Mouse (Mus musculus) neural tube, embryonic 15.5 days (tissue): ENCODE measurements around the gene Olfr1375. TPM values are rescaled to one million over a fixed set of nuclear protein-coding genes. Genes with fewer than 3 reads are reported as not detected.

ENCODE experiments used
- ATAC-seq: fragments of 200-750 bp; cut with Nextera tagmentation; 2 replicates; pipeline ENCODE4 v1.8.0; 2017; ENCODE audit warnings: mild to moderate bottlenecking, moderate TSS enrichment, moderate library complexity; ENCODE audit not compliant: low FRiP score
- H3K27ac ChIP-seq: fragments of 300-500 bp; sonication (generic); replicated peaks from 2 replicates; pipeline ENCODE4 v1.5.1; 2015; ENCODE audit warnings: mild to moderate bottlenecking, inconsistent platforms
- H3K27me3 ChIP-seq: fragments of 300-500 bp; sonication (generic); replicated peaks from 2 replicates; pipeline ENCODE4 v1.6.1; 2015; ENCODE audit warnings: inconsistent platforms
- H3K36me3 ChIP-seq: fragments of 300-500 bp; sonication (generic); 2 replicates; pipeline ENCODE4 v1.6.1; 2015; ENCODE audit warnings: inconsistent platforms
- H3K4me1 ChIP-seq: fragments of 300-500 bp; sonication (generic); 2 replicates; pipeline ENCODE4 v1.6.1; 2015; ENCODE audit warnings: inconsistent platforms
- H3K4me2 ChIP-seq: fragments of 300-500 bp; sonication (generic); 2 replicates; pipeline ENCODE4 v1.6.1; 2015; ENCODE audit warnings: inconsistent platforms, mild to moderate bottlenecking, moderate library complexity
- H3K4me3 ChIP-seq: fragments of 300-500 bp; sonication (generic); replicated peaks from 2 replicates; pipeline ENCODE4 v1.5.1; 2015; ENCODE audit warnings: mild to moderate bottlenecking, inconsistent platforms
- H3K9ac ChIP-seq: fragments of 300-500 bp; sonication (generic); replicated peaks from 2 replicates; pipeline ENCODE4 v1.6.1; 2015; ENCODE audit warnings: mild to moderate bottlenecking, inconsistent platforms
- H3K9me3 ChIP-seq: fragments of 300-500 bp; sonication (generic); replicated peaks from 2 replicates; pipeline ENCODE4 v1.6.1; 2016; ENCODE audit warnings: inconsistent platforms
- WGBS: fragments of 180-500 bp; shearing (Covaris S2); methylation state at CpG from one replicate; pipeline ENCODE4 v1.1.7; 2015; ENCODE audit warnings: mixed read lengths; 5-methylcytosine and 5-hydroxymethylcytosine counted together
- polyA plus RNA-seq: library from polyadenylated mRNA; unstranded; fragments of >200 nt; fragmentation: Nextera tagmentation; extraction: Ambion mirVana; gene quantifications from 2 replicates; pipeline ENCODE4 v1.2.1, GENCODE M21; 2015

Gene Olfr1375
- polyA plus RNA-seq, 1 experiment from 2014 or later: not detected

DNA sequence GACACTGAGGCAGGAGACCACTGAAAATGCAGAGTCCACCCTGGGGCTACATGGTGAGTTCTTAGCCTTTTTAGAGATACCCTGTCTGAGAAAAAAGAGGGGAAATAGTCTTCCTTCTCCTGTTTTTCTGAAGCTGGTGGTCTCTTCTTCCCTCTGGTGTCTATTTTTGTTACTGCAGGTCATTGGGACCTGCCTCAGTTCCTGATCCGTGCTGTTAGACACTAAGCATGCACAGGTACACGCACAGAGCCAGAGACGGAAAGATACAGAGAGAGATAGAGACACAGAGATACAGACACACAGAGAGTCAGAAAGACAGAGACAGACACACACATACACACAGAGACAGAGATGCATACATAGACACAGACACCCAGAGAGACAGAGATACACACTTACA is 5.3 kb downstream of the Olfr1375 start:
- no peak overlapping the region for H3K27ac ChIP-seq
- no peaks in the 10 kb centered on the region for H3K27me3 ChIP-seq
- no peaks in the 10 kb centered on the region for H3K4me1 ChIP-seq
- H3K9ac ChIP-seq: no peak overlapping the region
- no peak for ATAC-seq
- no peaks in the 10 kb centered on the region for H3K36me3 ChIP-seq
- no peak overlapping the region for H3K4me2 ChIP-seq
- no peak overlapping the region for H3K4me3 ChIP-seq
- no peaks in the 10 kb centered on the region for H3K9me3 ChIP-seq
- WGBS: 55% methylated on average over 3 of the region's 3 CpGs

DNA sequence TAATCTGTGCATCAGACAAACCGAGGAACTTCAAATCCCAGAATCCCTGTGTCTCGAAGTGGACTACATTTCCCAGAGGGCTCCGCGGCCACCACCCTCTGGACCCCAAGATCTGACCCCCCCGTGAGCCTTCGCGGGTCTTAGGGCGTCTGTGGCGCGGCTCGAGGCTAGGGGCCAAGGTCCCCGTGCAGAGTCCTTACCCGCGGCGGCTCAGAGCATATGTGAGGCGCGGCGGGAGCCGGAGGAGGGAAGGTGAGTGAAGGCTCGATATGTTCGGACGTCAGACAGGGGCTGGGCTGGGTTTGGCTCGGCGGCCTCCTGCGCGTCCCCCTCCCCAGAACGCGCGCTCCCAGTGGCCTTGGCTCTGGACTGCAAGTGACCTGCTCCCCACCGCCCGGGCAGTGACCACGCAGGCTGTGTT is 11.3 kb downstream of the Olfr1375 start, which contains the start of gene Zfp354a:
Gene Zfp354a, plus strand, starts transcription at position 107 of the 421 bp plus-strand sequence.
- ATAC-seq: peak; percentile 95
- no peaks in the 10 kb centered on the region for H3K9me3 ChIP-seq
- H3K4me2 ChIP-seq: peak within 1 kb of the TSS; percentile 60
- H3K4me3 ChIP-seq: peak within 1 kb of the TSS; percentile 67
- peaks cover 24% of the 10 kb centered on the region; the same call in 1 of the 2 replicates for H3K36me3 ChIP-seq
- peak within 1 kb of the TSS; percentile 74 for H3K9ac ChIP-seq
- WGBS: 0% methylated on average over 32 of the region's 32 CpGs
- peaks cover 17% of the 10 kb centered on the region for H3K4me1 ChIP-seq
- H3K27ac ChIP-seq: peak within 1 kb of the TSS; percentile 69
- H3K27me3 ChIP-seq: no peaks in the 10 kb centered on the region

DNA sequence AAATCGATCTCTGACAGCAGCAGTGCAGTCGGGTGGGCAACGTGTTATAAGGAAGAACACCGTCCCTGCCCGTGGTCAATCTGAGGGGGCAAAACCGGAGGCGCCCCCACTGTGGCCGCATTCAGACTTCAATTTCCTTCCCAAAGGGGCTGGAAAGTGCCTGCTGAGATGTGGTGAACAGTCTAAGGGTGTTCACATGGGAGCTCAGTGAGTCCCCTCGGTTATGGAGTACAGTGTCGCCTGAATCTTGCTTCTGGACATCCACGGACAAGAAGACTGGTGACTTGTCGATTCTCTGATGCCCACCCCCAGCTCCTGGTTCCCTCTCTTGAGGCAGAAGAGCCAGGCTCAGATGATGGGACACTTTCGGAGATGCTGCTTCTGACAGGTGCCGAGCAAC is 11.7 kb downstream of the Olfr1375 start:
- Histone ChIP-seq H3K36me3 (peaks cover 28% of the 10 kb centered on the region), H3K27ac (0 out of 2 replicates have a peak overlapping the region, but pooled peaks have one; percentile 69)
- peak; percentile 64; the same call in 1 of the 2 replicates for ATAC-seq

DNA sequence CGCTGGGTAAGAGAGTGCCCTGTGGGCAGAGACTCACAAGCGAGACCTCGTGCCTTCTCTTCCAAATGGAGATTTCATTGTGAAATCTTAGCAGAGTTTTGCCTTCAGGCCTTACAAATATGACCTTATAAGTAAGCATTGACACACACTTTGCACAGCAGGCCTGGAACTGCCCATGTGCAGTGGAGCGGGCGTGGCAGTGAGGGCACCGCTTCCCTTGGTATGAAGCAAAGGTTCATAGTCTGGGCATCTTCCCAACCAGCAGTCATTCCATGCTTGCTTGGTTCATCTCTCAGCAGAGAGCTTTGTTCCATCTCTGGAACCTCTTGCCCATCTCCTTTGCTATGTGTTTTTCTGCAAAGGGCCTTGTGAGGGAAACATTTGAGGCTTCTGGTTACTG is 13.1 kb downstream of the Olfr1375 start:
- 97% methylated on average over 6 of the region's 6 CpGs for WGBS

More for the DNA sequence above, 11.7 kb downstream of the Olfr1375 start:
- peak overlapping the region; percentile 60 for H3K4me2 ChIP-seq
- peak overlapping the region; percentile 74 for H3K9ac ChIP-seq
- peak overlapping the region; percentile 67 for H3K4me3 ChIP-seq
- H3K4me1 ChIP-seq: peaks cover 17% of the 10 kb centered on the region
- no peaks in the 10 kb centered on the region for H3K27me3 ChIP-seq
- 17% methylated on average over 14 of the region's 14 CpGs for WGBS
- no peaks in the 10 kb centered on the region for H3K9me3 ChIP-seq

DNA sequence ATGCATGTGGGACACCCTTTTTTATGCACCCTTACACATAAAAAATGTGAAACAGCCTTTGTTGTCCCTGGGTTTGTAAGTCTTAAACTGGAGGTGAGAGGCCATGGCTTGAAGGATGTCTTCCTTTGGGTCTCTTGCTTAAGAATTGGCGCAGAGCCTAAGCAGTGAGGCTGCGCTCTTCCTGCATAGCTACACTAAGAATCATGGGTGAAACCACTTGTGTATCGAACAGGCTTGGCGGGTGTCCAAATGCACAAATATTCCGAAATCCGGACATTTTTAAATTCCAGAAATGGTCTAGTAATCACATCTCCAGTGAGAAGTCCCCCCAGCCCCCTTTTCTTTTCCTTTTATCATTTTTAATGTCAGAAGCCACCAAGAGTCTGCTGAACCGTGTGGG is 15.4 kb downstream of the Olfr1375 start:
- Histone ChIP-seq H3K9ac (no peak overlapping the region), H3K27me3 (no peaks in the 10 kb centered on the region), H3K4me1 (peaks cover 17% of the 10 kb centered on the region), H3K4me3 (no peak overlapping the region), H3K4me2 (no peak overlapping the region), H3K27ac (no peak overlapping the region), H3K36me3 (peaks cover 64% of the 10 kb centered on the region), H3K9me3 (no peaks in the 10 kb centered on the region)
- 93% methylated on average over 7 of the region's 7 CpGs for WGBS
- no peak for ATAC-seq

More for the DNA sequence above, 13.1 kb downstream of the Olfr1375 start:
- H3K9me3 ChIP-seq: no peaks in the 10 kb centered on the region
- no peaks in the 10 kb centered on the region for H3K27me3 ChIP-seq
- no peak overlapping the region for H3K9ac ChIP-seq
- H3K4me3 ChIP-seq: no peak overlapping the region
- ATAC-seq: no peak
- H3K4me2 ChIP-seq: no peak overlapping the region
- H3K36me3 ChIP-seq: peaks cover 41% of the 10 kb centered on the region
- H3K4me1 ChIP-seq: peaks cover 17% of the 10 kb centered on the region
- no peak overlapping the region for H3K27ac ChIP-seq

DNA sequence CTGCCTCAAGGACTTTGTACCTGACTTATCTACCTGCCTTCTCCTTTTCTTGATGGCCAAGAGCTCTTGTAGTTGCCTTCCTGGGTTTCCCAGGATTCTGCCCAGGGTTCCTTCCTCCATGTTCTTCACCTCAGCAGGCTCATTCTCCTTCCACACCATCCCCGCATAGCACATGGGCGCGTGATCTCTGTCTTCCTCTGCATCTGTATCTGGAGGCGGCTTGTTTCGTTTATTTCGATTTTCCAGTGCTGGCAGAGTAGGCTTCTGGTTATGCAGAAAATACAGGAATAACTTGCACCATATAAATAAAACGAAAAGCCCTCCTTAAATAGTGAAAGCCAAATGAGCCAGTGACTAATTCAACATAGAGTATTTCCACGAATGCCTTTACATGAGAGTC is 15.9 kb downstream of the Olfr1375 start:
- 98% methylated on average over 8 of the region's 8 CpGs for WGBS
- no peak for ATAC-seq
- Histone ChIP-seq H3K4me1 (peaks cover 17% of the 10 kb centered on the region), H3K4me3 (no peak overlapping the region), H3K27me3 (no peaks in the 10 kb centered on the region), H3K36me3 (peaks cover 70% of the 10 kb centered on the region), H3K9me3 (0 out of 2 replicates have a peak, but pooled peaks cover 4% of the 10 kb centered on the region), H3K9ac (no peak overlapping the region), H3K27ac (no peak overlapping the region), H3K4me2 (no peak overlapping the region)

DNA sequence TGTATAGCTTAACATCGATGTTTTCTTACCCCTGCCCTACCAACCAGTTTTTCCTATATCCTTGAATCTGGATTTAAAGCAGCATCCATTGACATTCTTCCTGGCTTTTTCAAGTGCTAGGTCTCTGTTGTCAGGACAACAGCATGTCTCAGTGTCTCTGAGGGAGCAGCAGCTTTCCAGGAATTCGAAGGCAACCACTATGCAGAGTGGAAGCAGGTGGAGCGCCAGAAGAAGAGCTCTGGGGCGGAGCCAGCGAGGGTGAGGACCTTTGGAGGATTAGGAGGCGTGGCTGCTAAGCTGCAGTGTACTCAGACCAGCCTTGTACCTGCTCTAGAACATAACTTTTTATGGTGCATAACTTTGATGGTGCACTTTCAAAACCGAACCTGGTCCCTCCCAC is 36.6 kb downstream of the Olfr1375 start:
- ATAC-seq: no peak
- WGBS: 48% methylated on average over 7 of the region's 7 CpGs
- no peak overlapping the region for H3K27ac ChIP-seq
- H3K4me3 ChIP-seq: no peak overlapping the region
- H3K36me3 ChIP-seq: no peaks in the 10 kb centered on the region
- no peak overlapping the region for H3K4me2 ChIP-seq
- H3K4me1 ChIP-seq: no peaks in the 10 kb centered on the region
- H3K9me3 ChIP-seq: no peaks in the 10 kb centered on the region
- H3K9ac ChIP-seq: no peak overlapping the region
- no peaks in the 10 kb centered on the region for H3K27me3 ChIP-seq

DNA sequence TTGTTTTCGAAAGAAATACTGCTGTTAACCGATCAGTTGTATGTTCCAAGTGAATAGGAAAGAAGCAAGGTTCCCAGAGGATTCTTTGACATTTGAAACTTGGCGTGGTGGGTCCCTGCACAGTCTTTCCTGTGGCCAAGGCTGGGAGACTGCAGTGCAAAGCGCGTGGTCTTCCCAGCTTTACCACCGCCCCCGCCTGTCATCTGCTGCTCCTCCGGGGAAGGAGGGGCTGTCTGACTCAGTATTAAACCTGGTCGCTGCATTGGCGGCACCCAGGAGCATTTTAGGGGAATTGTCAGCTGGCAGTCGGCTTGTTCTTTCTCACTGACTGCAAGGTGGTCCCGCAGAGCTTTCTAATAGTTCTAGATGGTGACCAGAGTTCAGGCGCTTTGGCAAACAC is 37.4 kb downstream of the Olfr1375 start:
- Histone ChIP-seq H3K27me3 (no peaks in the 10 kb centered on the region), H3K9ac (no peak overlapping the region), H3K36me3 (no peaks in the 10 kb centered on the region), H3K27ac (no peak overlapping the region), H3K4me3 (no peak overlapping the region), H3K9me3 (no peaks in the 10 kb centered on the region), H3K4me1 (no peaks in the 10 kb centered on the region), H3K4me2 (no peak overlapping the region)
- 69% methylated on average over 13 of the region's 13 CpGs for WGBS
- ATAC-seq: no peak

Other genes with a start within 250 kb of the Olfr1375 start
- gene Zfp354c, start 220.4 kb upstream of the Olfr1375 start, polyA plus RNA-seq: 45.0 and 52.3 TPM in 2 replicates
- 1.5 TPM in 2 replicates for gene Zfp879, start 206.6 kb upstream of the Olfr1375 start, polyA plus RNA-seq
- gene Grm6, start 197.4 kb upstream of the Olfr1375 start, polyA plus RNA-seq: 0.04 and 0.11 TPM in 2 replicates
- gene Zfp454, start 160.5 kb upstream of the Olfr1375 start, polyA plus RNA-seq: 9.3 and 10.8 TPM in 2 replicates
- gene Zfp2, start 131.9 kb upstream of the Olfr1375 start, polyA plus RNA-seq: 34.9 and 38.5 TPM in 2 replicates
- gene Zfp354b, start 116.5 kb upstream of the Olfr1375 start, polyA plus RNA-seq: 5.2 and 5.9 TPM in 2 replicates
- not detected in 2 replicates for gene 4933414I15Rik, start 104.3 kb upstream of the Olfr1375 start, polyA plus RNA-seq
- not detected in 2 replicates for gene Prop1, start 94.3 kb upstream of the Olfr1375 start, polyA plus RNA-seq
- gene Olfr1378, start 81.6 kb upstream of the Olfr1375 start, polyA plus RNA-seq: not detected in 2 replicates
- gene Olfr1377, start 66.1 kb upstream of the Olfr1375 start, polyA plus RNA-seq: not detected in 2 replicates
- not detected in 2 replicates for gene Olfr51, start 44.5 kb upstream of the Olfr1375 start, polyA plus RNA-seq
- gene Olfr54, start 33.9 kb upstream of the Olfr1375 start, polyA plus RNA-seq: not detected in 2 replicates
- gene Zfp354a, start 11.1 kb downstream of the Olfr1375 start, polyA plus RNA-seq: 11.3 and 12.0 TPM in 2 replicates
- not detected in 2 replicates for gene Gm12569, start 172.4 kb downstream of the Olfr1375 start, polyA plus RNA-seq
- 118 and 124 TPM in 2 replicates for gene Clk4, start 213.6 kb downstream of the Olfr1375 start, polyA plus RNA-seq
- 0.49 and 0.54 TPM in 2 replicates for gene BC049762, start 214.9 kb downstream of the Olfr1375 start, polyA plus RNA-seq
- gene Col23a1, start 241.8 kb downstream of the Olfr1375 start, polyA plus RNA-seq: 9.1 and 10.5 TPM in 2 replicates